ENCODE assay signal across 20 mouse cellular contexts in genomic region chr11:7226810-7227550, GRCm38 (mm10). TPM values are rescaled to one million over a fixed set of nuclear protein-coding genes. Genes with fewer than 3 reads are reported as not detected.
A peak's percentile ranks its signal among the peaks of the same experiment; 100 is the strongest.
DNase-seq lines count a peak whose midpoint lies in the region; ATAC-seq and TF ChIP-seq lines count a peak whose summit lies in the region.
"Had no signal": no experiment of that assay in that cellular context is flagged by ENCODE, and none has a peak within 500 bp of the region (broad histone marks: within the 10 kb centered on the region; RNA-seq: fewer than 3 reads in every experiment).

No protein-coding gene starts in this region.

- WGBS in lung, adult 2 months = 65% methylated on average over 7 of the region's 7 CpGs
- 58% methylated on average over 7 of the region's 7 CpGs for WGBS in embryonic facial prominence, embryonic 14.5 days
- WGBS in midbrain, embryonic 13.5 days = 88% methylated on average over 7 of the region's 7 CpGs

- peak; percentile 92 for ATAC-seq in embryonic facial prominence, embryonic 14.5 days (ENCODE audit: low read depth)
- no peak for ATAC-seq in midbrain, embryonic 13.5 days
- ATAC-seq: inflammation-experienced regulatory T-cells, adult 6 months had no signal

- H3K36me3 ChIP-seq in embryonic facial prominence, embryonic 14.5 days (ENCODE audit: control insufficient read depth, insufficient read depth, low read length) = no peaks in the 10 kb centered on the region
- no peaks in the 10 kb centered on the region for H3K36me3 ChIP-seq in midbrain, embryonic 13.5 days
- H3K36me3 ChIP-seq: hindbrain, embryonic 10.5 days; liver, embryonic 13.5 days; neural tube, embryonic 15.5 days had no signal

- peak overlapping the region; percentile 67; the same call in 1 of the 2 replicates for H3K27ac ChIP-seq in embryonic facial prominence, embryonic 14.5 days (replicated peaks; ENCODE audit: low read depth, low read length)
- H3K27ac ChIP-seq in midbrain, embryonic 13.5 days = no peak overlapping the region
- H3K27ac ChIP-seq: heart, adult 2 months; hindbrain, embryonic 10.5 days; left cerebral cortex, adult 2 months; liver, embryonic 13.5 days; neural tube, embryonic 15.5 days had no signal

- H3K27me3 ChIP-seq in embryonic facial prominence, embryonic 14.5 days (replicated peaks; ENCODE audit: control insufficient read depth, insufficient read depth, low read length) = no peaks in the 10 kb centered on the region
- no peaks in the 10 kb centered on the region for H3K27me3 ChIP-seq in midbrain, embryonic 13.5 days
- H3K27me3 ChIP-seq: liver, embryonic 13.5 days; neural tube, embryonic 15.5 days had no signal

- TF ChIP-seq CTCF in lung, adult 2 months (IDR thresholded peaks at IDR 0.05; ENCODE audit: insufficient read depth, low read length) = no peak

- peaks cover 3% of the 10 kb centered on the region; the same call in 1 of the 2 replicates for H3K9me3 ChIP-seq in embryonic facial prominence, embryonic 14.5 days (ENCODE audit: control insufficient read depth, low read length)
- no peaks in the 10 kb centered on the region for H3K9me3 ChIP-seq in midbrain, embryonic 13.5 days
- H3K9me3 ChIP-seq: hindbrain, embryonic 10.5 days; liver, embryonic 13.5 days; neural tube, embryonic 15.5 days had no signal

- H3K4me1 ChIP-seq in lung, adult 2 months (ENCODE audit: control insufficient read depth, insufficient read depth, low read length) = no peaks in the 10 kb centered on the region; the same call in 1 of the 2 replicates
- H3K4me1 ChIP-seq in embryonic facial prominence, embryonic 14.5 days (ENCODE audit: control insufficient read depth, insufficient read depth, low read length) = peaks cover 10% of the 10 kb centered on the region
- no peaks in the 10 kb centered on the region for H3K4me1 ChIP-seq in midbrain, embryonic 13.5 days (replicated peaks)
- H3K4me1 ChIP-seq: hindbrain, embryonic 10.5 days; liver, embryonic 13.5 days; neural tube, embryonic 15.5 days had no signal

- H3K4me2 ChIP-seq in embryonic facial prominence, embryonic 14.5 days (ENCODE audit: low read depth, low read length) = no peak overlapping the region
- no peak overlapping the region for H3K4me2 ChIP-seq in midbrain, embryonic 13.5 days (replicated peaks)
- H3K4me2 ChIP-seq: liver, embryonic 13.5 days; neural tube, embryonic 15.5 days had no signal

- peak; percentile 66 for DNase-seq in heart, adult 11 months
- no peak for DNase-seq in heart, adult 9 months (ENCODE audit: low spot score in 2 of 2)
- DNase-seq in lung, adult 18-20 months = peak; percentile 30 to 68
- no peak for DNase-seq in lung, adult 2 months
- DNase-seq in embryonic facial prominence, embryonic 14.5 days (ENCODE audit: low spot score) = peak; percentile 78
- peak; percentile 25 for DNase-seq in skeletal muscle tissue, adult 2 months (ENCODE audit: low read depth, low spot score)
- no peak for DNase-seq in spleen, postnatal 14 days (ENCODE audit: low spot score in 2 of 2)
- DNase-seq: adrenal gland, postnatal 10 days; heart, adult 2 months; liver, embryonic 13.5 days; retina, postnatal 1 day; thymus, adult 2 months had no signal

- TF ChIP-seq POLR2A in lung, adult 2 months (IDR thresholded peaks at IDR 0.05; ENCODE audit: borderline replicate concordance, extremely low read depth, low read depth, low read length) = no peak

- H3K9ac ChIP-seq in embryonic facial prominence, embryonic 14.5 days (ENCODE audit: low read depth, low read length) = no peak overlapping the region
- no peak overlapping the region for H3K9ac ChIP-seq in midbrain, embryonic 13.5 days (replicated peaks)
- H3K9ac ChIP-seq: liver, embryonic 13.5 days; neural tube, embryonic 15.5 days had no signal

- H3K4me3 ChIP-seq in lung, adult 2 months (replicated peaks; ENCODE audit: extremely low read depth, low read depth, low read length) = no peak overlapping the region
- no peak overlapping the region for H3K4me3 ChIP-seq in embryonic facial prominence, embryonic 14.5 days (ENCODE audit: low read depth, low read length)
- H3K4me3 ChIP-seq in midbrain, embryonic 13.5 days (replicated peaks) = no peak overlapping the region
- H3K4me3 ChIP-seq: heart, adult 2 months; hindbrain, embryonic 10.5 days; left cerebral cortex, adult 2 months; liver, embryonic 13.5 days; neural tube, embryonic 15.5 days had no signal

RNA-seq across cellular contexts. Expression of gene Igfbp3, which starts 13.3 kb away (rescaled TPM):
- 55.2 and 113 TPM in 2 replicates for polyA plus RNA-seq in lung, adult 2 months (2012; rRNA removed)
- 258 and 266 TPM in 2 replicates for polyA plus RNA-seq in embryonic facial prominence, embryonic 14.5 days (2014; fragmentation: Nextera tagmentation; extraction: Ambion mirVana)
- polyA plus RNA-seq in midbrain, embryonic 13.5 days (2015; fragmentation: Nextera tagmentation; extraction: Ambion mirVana) = 5.6 and 7.1 TPM in 2 replicates
- polyA plus RNA-seq: inflammation-experienced regulatory T-cells, adult 6 months had no signal

RNA-seq across cellular contexts. Expression of gene Igfbp1, which starts 29.4 kb away (rescaled TPM):
- polyA plus RNA-seq in lung, adult 2 months (2012; rRNA removed) = 0.07 TPM in 1 of 2 replicates, not detected in the other
- 0.40 and 0.52 TPM in 2 replicates for polyA plus RNA-seq in embryonic facial prominence, embryonic 14.5 days (2014; fragmentation: Nextera tagmentation; extraction: Ambion mirVana)
- 0.09 and 0.17 TPM in 2 replicates for polyA plus RNA-seq in midbrain, embryonic 13.5 days (2015; fragmentation: Nextera tagmentation; extraction: Ambion mirVana)
- polyA plus RNA-seq: C2C12; heart, adult 2 months; inflammation-experienced regulatory T-cells, adult 6 months; spleen, adult 2 months had no signal

RNA-seq across cellular contexts. Expression of gene Gm11985, which starts 38.6 kb away (rescaled TPM):
- polyA plus RNA-seq in lung, adult 2 months (2012; rRNA removed) = not detected in 2 replicates
- not detected in 2 replicates for polyA plus RNA-seq in embryonic facial prominence, embryonic 14.5 days (2014; fragmentation: Nextera tagmentation; extraction: Ambion mirVana)
- not detected in 2 replicates for polyA plus RNA-seq in midbrain, embryonic 13.5 days (2015; fragmentation: Nextera tagmentation; extraction: Ambion mirVana)
- polyA plus RNA-seq: C2C12; heart, adult 2 months; hindbrain, embryonic 10.5 days; inflammation-experienced regulatory T-cells, adult 6 months; large intestine, adult 2 months; liver, embryonic 13.5 days; neural tube, embryonic 15.5 days; spleen, adult 2 months; thymus, adult 2 months had no signal

Comparison
In these comparisons a context has a peak if more than half of its experiments do, and no peak if none do; other contexts are left out.
1. DNase-seq: peak in heart, adult 11 months (single experiment), lung, adult 18-20 months (2 of 2), embryonic facial prominence, embryonic 14.5 days (single experiment) and skeletal muscle tissue, adult 2 months (single experiment); none in heart, adult 9 months (0 of 2), lung, adult 2 months (single experiment) and spleen, postnatal 14 days (0 of 2).